Mouse (Mus musculus) brown adipose tissue, adult 24 weeks (tissue): Measurements from ENCODE around the gene Mitd1. TPM values are rescaled to one million over a fixed set of nuclear protein-coding genes. Genes with fewer than 3 reads are reported as not detected.

Experiments used
- H3K27ac ChIP-seq: fragments of 200-500 bp; replicated peaks from 2 replicates; pipeline ENCODE4 v1.5.1; 2012; ENCODE audit warnings: low read depth, mild to moderate bottlenecking, low read length
- H3K4me1 ChIP-seq: fragments of 200-500 bp; 2 replicates; pipeline ENCODE4 v1.6.1; 2012; ENCODE audit warnings: low read length, mixed read lengths; ENCODE audit not compliant: control insufficient read depth, insufficient read depth, insufficient read length
- H3K4me3 ChIP-seq: fragments of 200-500 bp; 2 replicates; pipeline ENCODE4 v1.5.1; 2012; ENCODE audit warnings: low read depth, mild to moderate bottlenecking, low read length, moderate library complexity; ENCODE audit not compliant: insufficient read depth
- polyA plus RNA-seq: library from polyadenylated mRNA; stranded (reverse); fragments of >200 nt; gene quantifications from 2 replicates; pipeline ENCODE4 v1.2.4, GENCODE M21; 2012; ENCODE audit not compliant: missing spikeins, insufficient read depth, insufficient read length

The Mitd1 gene
- polyA plus RNA-seq = 12.3 and 12.8 TPM in 2 replicates

- Histone ChIP-seq H3K4me3 (peak within 1 kb of the TSS; percentile 88), H3K27ac (peak within 1 kb of the TSS; percentile 88), H3K4me1 (peaks cover 6% of the 10 kb centered on the region; the same call in 1 of the 2 replicates)
Measured at GRCm38 (mm10) chr1:37890025-37890652, at the start of gene Mitd1, which contains the start of gene Mrpl30. Mitd1 (minus strand) TSS chr1:37890411. Mrpl30 (plus strand) TSS chr1:37890477.

- Histone ChIP-seq H3K4me3 (no peak overlapping the region), H3K4me1 (no peaks in the 10 kb centered on the region), H3K27ac (no peak overlapping the region)
Measured at GRCm38 (mm10) chr1:37931806-37932205, 41.6 kb upstream of the Mitd1 start.

DNA sequence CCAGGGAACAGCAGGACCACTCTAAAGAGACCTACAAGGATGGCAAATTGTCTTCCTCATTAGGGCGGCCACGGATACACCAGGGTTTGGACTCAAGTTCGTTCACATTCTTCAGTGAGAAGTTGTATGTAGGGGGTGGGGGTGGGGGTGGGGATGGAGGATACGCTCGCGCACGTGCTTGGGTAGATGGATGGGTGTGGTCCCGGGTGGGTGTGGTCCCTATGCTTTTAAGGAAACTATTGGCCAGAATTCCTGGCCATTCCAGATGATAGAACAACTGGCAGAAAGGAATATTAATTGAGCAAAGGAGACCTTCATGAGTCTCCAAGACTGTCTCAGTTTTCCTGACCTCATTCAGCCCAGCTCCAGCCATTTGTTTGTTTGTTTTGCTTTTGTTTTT lies 35.8 kb upstream of the Mitd1 start:
- no peak overlapping the region for H3K27ac ChIP-seq
- no peaks in the 10 kb centered on the region for H3K4me1 ChIP-seq
- H3K4me3 ChIP-seq = no peak overlapping the region

DNA sequence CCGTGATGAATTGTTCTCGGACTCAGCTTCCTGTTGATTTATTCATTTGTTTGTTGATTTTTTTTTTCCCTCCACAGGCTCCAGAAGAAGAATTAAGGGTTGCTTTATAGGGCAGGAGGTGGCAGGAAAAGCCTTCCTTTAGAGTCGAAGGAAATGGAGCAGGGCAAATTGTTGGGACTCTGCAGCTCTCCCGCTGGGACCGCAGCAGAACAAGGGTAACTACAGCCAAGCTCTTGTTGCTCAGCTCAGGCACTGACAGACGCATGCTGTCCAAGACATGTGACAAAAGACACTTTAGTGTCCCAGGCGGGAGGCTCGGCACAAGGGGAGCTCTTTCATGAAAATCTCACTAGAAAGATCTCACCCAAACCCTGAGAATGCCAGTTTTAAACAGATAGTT lies 32.3 kb upstream of the Mitd1 start:
- H3K4me3 ChIP-seq = no peak overlapping the region
- no peaks in the 10 kb centered on the region for H3K4me1 ChIP-seq
- H3K27ac ChIP-seq = no peak overlapping the region

DNA sequence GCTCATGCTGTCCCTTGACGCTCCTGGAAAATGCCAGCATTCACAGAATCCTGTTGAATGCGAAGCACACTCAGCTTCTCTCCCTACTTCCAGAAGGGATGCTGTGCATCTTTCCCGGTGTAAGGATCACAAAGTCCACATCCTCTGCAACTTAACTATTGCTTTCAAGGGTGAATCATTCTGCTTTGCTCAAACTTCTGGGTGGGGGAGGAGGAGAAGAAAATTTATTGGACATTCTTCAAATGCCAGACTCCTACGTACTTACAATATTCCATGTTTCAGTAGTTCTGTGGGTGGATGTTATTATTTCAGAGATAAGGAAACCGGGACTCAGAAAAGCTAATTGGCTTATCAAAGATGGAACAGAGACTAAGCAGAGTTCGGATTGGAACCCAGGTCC lies 27.9 kb upstream of the Mitd1 start:
- H3K4me3 ChIP-seq = no peak overlapping the region
- no peak overlapping the region for H3K27ac ChIP-seq
- H3K4me1 ChIP-seq = no peaks in the 10 kb centered on the region

DNA sequence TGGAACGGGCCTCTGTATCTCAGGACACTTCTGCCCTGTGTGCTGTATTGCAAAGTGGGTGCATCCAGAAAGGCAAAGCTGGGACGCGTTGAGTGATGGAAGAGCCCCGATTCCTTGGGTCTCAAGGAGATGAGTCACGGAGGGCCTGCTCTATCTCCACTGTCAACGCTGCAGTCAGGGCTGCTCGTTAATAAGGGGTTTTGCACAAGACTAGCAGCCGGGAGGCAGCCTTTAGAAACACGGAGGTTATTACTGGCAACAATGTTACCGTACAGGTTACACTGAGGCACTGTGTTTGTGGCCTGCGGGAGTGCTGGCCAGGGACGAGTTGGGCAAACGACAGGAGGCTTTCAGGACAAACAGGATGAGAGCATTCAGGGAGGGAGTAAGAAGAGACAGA lies 27.5 kb upstream of the Mitd1 start:
- Histone ChIP-seq H3K4me1 (no peaks in the 10 kb centered on the region), H3K27ac (no peak overlapping the region), H3K4me3 (no peak overlapping the region)

DNA sequence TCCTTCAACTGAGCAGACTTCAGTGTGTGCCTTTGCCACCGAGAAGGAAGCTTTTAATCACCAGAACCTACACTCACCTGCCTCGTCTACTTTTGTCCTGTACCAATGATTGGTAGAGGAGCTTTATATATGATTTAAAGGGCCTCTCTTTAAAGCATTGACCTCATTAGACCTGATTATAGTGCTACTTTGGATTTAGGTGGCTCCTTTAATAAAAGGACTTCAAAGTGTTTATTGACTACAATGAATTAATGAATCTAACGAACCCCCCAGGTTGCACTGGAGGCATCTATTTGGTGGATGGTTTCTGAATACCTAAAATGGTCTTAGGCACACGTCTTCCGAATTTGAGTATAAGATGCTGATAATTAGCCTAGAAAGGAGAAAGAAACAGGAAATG lies 26.2 kb upstream of the Mitd1 start, which contains the start of gene Lyg2:
TSS of gene Lyg2 (minus strand) at position 101 of the 400 bp plus-strand sequence.
- H3K27ac ChIP-seq = no peak within 1 kb of the TSS
- H3K4me3 ChIP-seq = no peak within 1 kb of the TSS
- no peaks in the 10 kb centered on the region for H3K4me1 ChIP-seq

DNA sequence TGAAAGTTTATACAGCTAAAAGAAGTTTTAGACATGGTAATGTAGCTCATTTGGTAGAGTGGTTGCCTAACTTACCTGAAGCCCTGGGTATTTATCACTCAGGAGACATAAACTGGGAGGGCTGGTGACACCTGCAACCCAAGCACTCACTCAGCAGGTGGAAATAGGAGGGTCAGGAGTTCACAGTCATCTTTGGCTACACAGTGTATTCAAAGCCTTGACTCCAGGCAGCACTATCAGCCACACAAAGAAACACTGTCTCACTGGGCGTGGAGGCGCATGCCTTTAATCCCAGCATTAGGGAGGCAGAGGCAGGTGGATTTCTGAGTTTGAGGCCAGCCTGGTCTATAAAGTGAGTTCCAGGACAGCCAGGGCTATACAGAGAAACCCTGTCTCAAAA lies 22.5 kb upstream of the Mitd1 start:
- no peak overlapping the region for H3K27ac ChIP-seq
- H3K4me3 ChIP-seq = no peak overlapping the region
- H3K4me1 ChIP-seq = no peaks in the 10 kb centered on the region

- H3K4me3 ChIP-seq = no peak overlapping the region
- no peak overlapping the region for H3K27ac ChIP-seq
- no peaks in the 10 kb centered on the region for H3K4me1 ChIP-seq
Measured at GRCm38 (mm10) chr1:37903178-37903577, 13.0 kb upstream of the Mitd1 start.

GRCm38 (mm10) chr1:37900288-37900687 lies 10.1 kb upstream of the Mitd1 start:
- no peaks in the 10 kb centered on the region for H3K4me1 ChIP-seq
- H3K27ac ChIP-seq = no peak overlapping the region
- no peak overlapping the region for H3K4me3 ChIP-seq

- H3K27ac ChIP-seq = no peak overlapping the region
- no peaks in the 10 kb centered on the region for H3K4me1 ChIP-seq
- no peak overlapping the region for H3K4me3 ChIP-seq
Measured at GRCm38 (mm10) chr1:37899816-37900215, 9.6 kb upstream of the Mitd1 start.

- H3K4me1 ChIP-seq = peaks cover under 1% of the 10 kb centered on the region; the same call in 1 of the 2 replicates
- no peak overlapping the region for H3K4me3 ChIP-seq
- H3K27ac ChIP-seq = no peak overlapping the region
Measured at GRCm38 (mm10) chr1:37894606-37895005, 4.4 kb upstream of the Mitd1 start.

DNA sequence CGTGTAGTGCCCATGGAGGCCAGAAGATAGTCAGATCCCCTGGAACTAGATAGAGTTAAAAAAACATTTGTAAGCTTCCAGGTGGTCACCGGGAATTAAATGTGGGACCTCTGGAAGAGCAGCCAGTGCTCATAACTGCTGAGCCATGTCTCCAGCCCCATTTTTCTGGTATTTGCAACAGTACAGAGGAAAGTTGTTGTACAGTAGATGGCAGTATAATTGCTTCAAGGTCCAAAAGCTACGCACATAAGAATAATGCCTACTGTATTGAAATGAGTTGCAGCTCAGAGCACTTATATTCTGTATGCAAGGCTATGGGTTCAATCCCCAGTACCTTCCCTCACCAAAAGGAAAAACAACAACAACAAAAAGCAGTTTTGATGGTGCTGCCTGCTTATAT lies 1.2 kb upstream of the Mitd1 start:
- H3K4me1 ChIP-seq = peaks cover 6% of the 10 kb centered on the region; the same call in 1 of the 2 replicates
- no peak overlapping the region for H3K27ac ChIP-seq
- H3K4me3 ChIP-seq = peak overlapping the region; percentile 38

DNA sequence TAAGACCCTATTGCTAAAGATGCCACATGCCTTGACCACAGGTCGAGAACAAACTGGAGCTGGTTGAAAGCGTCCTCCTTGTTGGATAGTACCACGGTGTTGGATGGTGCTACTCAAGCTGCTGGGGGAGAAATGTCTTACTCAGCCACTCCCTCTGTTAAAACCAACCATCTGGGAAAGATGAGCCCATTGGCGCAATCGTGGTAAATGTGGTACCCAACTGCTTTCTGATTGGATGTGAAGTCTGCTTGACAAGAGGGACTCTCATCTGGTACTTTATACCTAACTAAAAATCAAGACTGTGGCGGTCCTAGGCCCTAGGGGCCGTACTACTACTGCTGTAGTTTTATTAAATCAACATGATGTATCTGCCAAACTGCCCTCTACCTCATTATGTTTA lies 1.0 kb downstream of the Mitd1 start:
- peak overlapping the region; percentile 88 for H3K4me3 ChIP-seq
- H3K27ac ChIP-seq = peak overlapping the region; percentile 88; the same call in 1 of the 2 replicates
- H3K4me1 ChIP-seq = peaks cover 6% of the 10 kb centered on the region; the same call in 1 of the 2 replicates

- H3K4me1 ChIP-seq = peaks cover 3% of the 10 kb centered on the region; the same call in 1 of the 2 replicates
- no peak overlapping the region for H3K4me3 ChIP-seq
- no peak overlapping the region for H3K27ac ChIP-seq
Measured at GRCm38 (mm10) chr1:37884451-37884850, 5.8 kb downstream of the Mitd1 start.

- Histone ChIP-seq H3K27ac (no peak overlapping the region), H3K4me1 (no peaks in the 10 kb centered on the region), H3K4me3 (no peak overlapping the region)
Measured at GRCm38 (mm10) chr1:37883411-37883810, 6.8 kb downstream of the Mitd1 start.
